Mouse (Mus musculus) heart, embryonic 15.5 days (tissue): ENCODE measurements at regions not wholly inside any gene's neighbourhood (a gene's known extent, or its start where the extent isn't known, plus 50 kb on each side); places are given as distances from the start of the nearest gene placed in this dataset.

Source experiments
- ATAC-seq: fragments of 200-750 bp; cut with Nextera tagmentation; replicated peaks from 2 replicates; pipeline ENCODE4 v1.8.0; 2017; ENCODE audit warnings: low read depth, moderate TSS enrichment; ENCODE audit not compliant: insufficient number of reproducible peaks, insufficient read depth, low FRiP score
- H3K27ac ChIP-seq: fragments of 300-500 bp; sonication (generic); 2 replicates; pipeline ENCODE4 v1.5.1; 2015; ENCODE audit warnings: mild to moderate bottlenecking, inconsistent platforms
- H3K27me3 ChIP-seq: fragments of 300-500 bp; sonication (generic); 2 replicates; pipeline ENCODE4 v1.6.1; 2015; ENCODE audit warnings: inconsistent platforms
- H3K36me3 ChIP-seq: fragments of 300-500 bp; sonication (generic); 2 replicates; pipeline ENCODE4 v1.6.1; 2015; ENCODE audit warnings: mild to moderate bottlenecking, inconsistent platforms
- H3K4me1 ChIP-seq: fragments of 300-500 bp; sonication (generic); replicated peaks from 2 replicates; pipeline ENCODE4 v1.6.1; 2015; ENCODE audit warnings: inconsistent platforms
- H3K4me2 ChIP-seq: fragments of 300-500 bp; sonication (generic); 2 replicates; pipeline ENCODE4 v1.6.1; 2015; ENCODE audit warnings: inconsistent platforms, mild to moderate bottlenecking, moderate library complexity
- H3K4me3 ChIP-seq: fragments of 300-500 bp; sonication (generic); 2 replicates; pipeline ENCODE4 v1.5.1; 2015; ENCODE audit warnings: mild to moderate bottlenecking, inconsistent platforms
- H3K9ac ChIP-seq: fragments of 300-500 bp; sonication (generic); 2 replicates; pipeline ENCODE4 v1.6.1; 2015; ENCODE audit warnings: mild to moderate bottlenecking, inconsistent platforms
- H3K9me3 ChIP-seq: fragments of 300-500 bp; sonication (generic); replicated peaks from 2 replicates; pipeline ENCODE4 v1.6.1; 2016; ENCODE audit warnings: inconsistent platforms
- WGBS: fragments of 180-500 bp; shearing (Covaris S2); methylation state at CpG from one replicate; pipeline ENCODE4 v1.1.7; 2015; ENCODE audit warnings: mixed read lengths; 5-methylcytosine and 5-hydroxymethylcytosine counted together

DNA sequence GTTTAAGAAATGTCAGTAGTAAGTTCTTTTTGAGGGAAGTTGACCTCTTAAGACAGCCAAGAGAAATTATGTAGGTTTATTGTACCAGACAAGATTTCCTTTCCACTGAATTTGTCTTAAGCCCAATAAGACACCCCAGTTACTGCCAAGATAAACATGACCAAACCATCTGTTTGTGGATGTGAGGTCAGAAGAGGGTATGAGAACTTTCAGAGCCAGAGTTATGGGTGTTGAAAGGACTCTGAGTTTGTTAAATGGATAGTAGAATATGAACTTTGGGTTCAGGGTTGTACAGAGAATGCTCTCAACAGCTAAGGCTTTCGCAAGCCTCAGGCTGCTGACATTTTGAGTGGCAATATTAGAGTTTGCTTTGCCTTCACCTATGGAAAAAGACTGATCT, 287.7 kb upstream of the Rarb start:
- Histone ChIP-seq H3K4me2 (no peak overlapping the region), H3K4me3 (no peak overlapping the region), H3K27ac (no peak overlapping the region), H3K9ac (no peak overlapping the region), H3K36me3 (no peaks in the 10 kb centered on the region), H3K4me1 (no peaks in the 10 kb centered on the region), H3K27me3 (no peaks in the 10 kb centered on the region), H3K9me3 (no peaks in the 10 kb centered on the region)
- 73% methylated on average over 1 of the region's 1 CpGs for WGBS
- no peak for ATAC-seq

DNA sequence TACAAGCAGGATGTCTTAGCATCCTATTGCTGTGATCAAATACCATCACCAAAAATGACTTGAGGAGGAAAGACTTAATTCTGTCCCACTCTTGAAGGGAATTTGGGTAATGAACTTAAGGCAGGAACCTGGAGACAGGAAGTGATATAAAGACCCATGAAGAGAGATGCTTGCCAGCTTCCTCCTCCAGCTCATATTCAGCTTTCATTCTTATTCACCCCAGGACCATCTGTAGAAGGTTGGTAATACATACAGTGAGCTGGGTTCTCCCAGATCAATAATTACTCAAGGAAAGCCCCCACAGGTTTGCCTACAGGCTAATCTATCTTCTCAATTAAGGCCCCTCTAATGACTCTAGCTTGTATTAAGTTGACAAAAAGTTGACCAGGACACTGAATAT, 283.5 kb upstream of the Rarb start:
- Histone ChIP-seq H3K36me3 (no peaks in the 10 kb centered on the region), H3K4me1 (no peaks in the 10 kb centered on the region), H3K9ac (no peak overlapping the region), H3K4me3 (no peak overlapping the region), H3K27ac (no peak overlapping the region), H3K27me3 (no peaks in the 10 kb centered on the region), H3K4me2 (no peak overlapping the region), H3K9me3 (no peaks in the 10 kb centered on the region)
- no peak for ATAC-seq

DNA sequence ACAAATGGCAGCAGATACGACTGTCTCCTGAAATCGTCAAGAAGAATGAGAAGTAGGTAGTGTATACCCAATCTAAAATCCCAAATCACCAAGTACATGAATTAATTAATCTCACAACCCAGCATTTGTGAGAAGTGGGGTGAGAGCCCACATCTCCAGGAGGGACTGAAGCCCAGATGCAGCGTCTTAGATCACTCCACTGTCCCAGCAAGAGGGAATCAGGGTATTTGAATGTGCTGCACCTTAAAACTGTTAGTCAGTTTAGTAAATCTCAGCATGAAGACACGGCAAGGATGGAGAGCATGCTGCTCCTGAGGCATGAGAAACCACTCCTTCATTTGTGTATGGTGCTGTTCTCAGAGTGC, 271.6 kb upstream of the Rarb start:
- Histone ChIP-seq H3K4me1 (peaks cover 3% of the 10 kb centered on the region; the same call in 1 of the 2 replicates), H3K36me3 (no peaks in the 10 kb centered on the region), H3K4me3 (no peak overlapping the region), H3K27ac (no peak overlapping the region), H3K9ac (no peak overlapping the region), H3K9me3 (no peaks in the 10 kb centered on the region), H3K27me3 (no peaks in the 10 kb centered on the region), H3K4me2 (no peak overlapping the region)
- WGBS: 44% methylated on average over 4 of the region's 4 CpGs
- ATAC-seq: no peak

DNA sequence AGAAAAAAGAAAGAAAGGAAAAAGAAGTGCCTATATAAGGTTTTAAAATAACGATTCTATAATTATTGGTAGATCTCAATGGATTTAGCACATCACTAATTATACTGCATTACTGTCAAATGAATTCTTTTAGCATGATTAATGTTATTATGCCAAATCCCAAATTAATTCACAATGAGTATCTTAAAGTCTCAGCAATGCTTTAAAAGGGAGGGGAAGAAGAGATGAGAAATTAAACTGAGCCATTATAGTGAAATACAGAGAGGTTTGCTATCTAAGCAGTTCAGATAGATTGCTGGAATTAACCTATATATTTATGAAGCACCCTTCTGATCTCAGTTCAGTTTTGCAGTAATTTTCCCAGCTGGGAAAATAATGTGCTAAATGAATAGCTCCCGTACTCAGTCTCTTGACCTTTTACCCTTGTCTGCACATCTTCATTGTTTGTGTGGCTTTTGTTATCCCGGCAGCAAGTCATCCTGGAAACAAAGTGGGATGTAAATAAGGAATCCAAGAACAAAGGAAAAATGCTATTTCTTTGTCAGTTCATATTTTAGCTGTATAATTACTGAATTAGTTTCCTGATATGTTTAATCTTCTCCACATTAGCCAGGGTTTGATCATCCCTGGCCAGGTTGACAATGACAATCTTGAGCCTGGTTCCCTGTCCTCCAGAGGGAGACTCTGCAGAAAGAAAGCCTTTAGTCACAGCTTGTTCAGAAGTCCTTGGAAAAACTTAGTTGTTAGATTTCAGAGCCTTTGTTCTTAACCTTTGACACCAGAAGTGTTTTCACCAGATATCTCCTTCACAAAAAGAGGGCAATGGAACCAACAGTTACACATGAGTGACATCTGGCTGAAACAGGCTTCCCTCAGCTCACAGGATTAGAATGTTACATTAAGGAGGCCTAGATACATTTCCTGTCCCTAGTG, 270.9 kb upstream of the Rarb start:
- H3K27ac ChIP-seq: no peak overlapping the region
- no peaks in the 10 kb centered on the region for H3K36me3 ChIP-seq
- no peak overlapping the region for H3K4me2 ChIP-seq
- no peaks in the 10 kb centered on the region for H3K9me3 ChIP-seq
- WGBS: 53% methylated on average over 3 of the region's 3 CpGs
- H3K27me3 ChIP-seq: no peaks in the 10 kb centered on the region
- peaks cover 3% of the 10 kb centered on the region; the same call in 1 of the 2 replicates for H3K4me1 ChIP-seq
- no peak overlapping the region for H3K4me3 ChIP-seq
- no peak for ATAC-seq
- no peak overlapping the region for H3K9ac ChIP-seq

DNA sequence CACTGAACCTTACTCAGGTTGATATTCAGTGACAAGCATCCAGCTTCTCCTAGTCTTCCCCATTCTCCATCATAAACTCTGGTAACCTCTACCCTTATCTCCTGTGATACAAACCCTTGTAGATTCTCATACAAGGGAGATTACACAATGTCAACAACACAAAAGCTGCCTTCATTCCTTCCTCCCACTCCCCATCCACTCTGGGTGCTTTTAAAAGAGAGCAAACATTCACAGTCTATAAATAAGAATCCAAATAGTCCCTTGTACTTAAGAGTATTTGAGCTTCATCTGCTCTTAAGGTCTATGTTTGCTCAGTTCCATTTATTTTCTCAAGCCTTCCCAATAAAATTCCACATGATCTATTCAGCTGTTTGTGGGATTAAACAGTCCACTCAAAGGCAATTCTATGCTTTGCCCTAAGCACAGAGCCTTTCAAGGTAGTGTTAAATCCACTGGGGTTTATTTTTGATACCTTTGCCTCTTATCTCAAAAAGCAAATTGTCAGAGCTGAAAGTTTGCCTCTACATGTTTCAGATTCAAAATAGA, 270.2 kb upstream of the Rarb start:
- ATAC-seq: no peak
- no peaks in the 10 kb centered on the region for H3K27me3 ChIP-seq

DNA sequence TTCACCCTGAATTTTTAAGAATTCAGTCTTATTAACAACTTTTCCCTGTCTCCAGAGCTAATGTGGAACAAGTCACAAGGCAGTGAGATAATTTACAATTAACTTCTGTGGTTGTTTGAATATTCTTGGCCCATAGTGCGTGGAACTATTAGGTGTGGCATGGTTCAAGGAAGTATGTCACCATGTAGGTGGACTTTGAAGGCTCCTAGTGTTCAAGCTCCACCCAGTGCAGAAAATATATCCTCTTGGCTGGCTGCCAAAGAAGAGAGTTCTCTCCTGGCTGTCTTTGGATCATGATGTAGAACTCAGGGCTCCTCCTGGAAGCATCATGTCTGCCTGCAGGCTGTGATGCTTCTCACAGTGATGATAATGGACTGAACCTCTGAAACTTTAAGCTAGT, 268.9 kb upstream of the Rarb start:
- Histone ChIP-seq H3K27ac (no peak overlapping the region), H3K27me3 (no peaks in the 10 kb centered on the region), H3K36me3 (no peaks in the 10 kb centered on the region), H3K9ac (no peak overlapping the region), H3K9me3 (no peaks in the 10 kb centered on the region), H3K4me1 (peaks cover 3% of the 10 kb centered on the region; the same call in 1 of the 2 replicates), H3K4me3 (no peak overlapping the region), H3K4me2 (no peak overlapping the region)
- ATAC-seq: no peak
- 77% methylated on average over 1 of the region's 1 CpGs for WGBS

More for the DNA sequence above, 270.2 kb upstream of the Rarb start:
- Histone ChIP-seq H3K9me3 (no peaks in the 10 kb centered on the region), H3K4me1 (peaks cover 3% of the 10 kb centered on the region; the same call in 1 of the 2 replicates), H3K36me3 (no peaks in the 10 kb centered on the region), H3K9ac (no peak overlapping the region), H3K27ac (no peak overlapping the region), H3K4me2 (no peak overlapping the region), H3K4me3 (no peak overlapping the region)

DNA sequence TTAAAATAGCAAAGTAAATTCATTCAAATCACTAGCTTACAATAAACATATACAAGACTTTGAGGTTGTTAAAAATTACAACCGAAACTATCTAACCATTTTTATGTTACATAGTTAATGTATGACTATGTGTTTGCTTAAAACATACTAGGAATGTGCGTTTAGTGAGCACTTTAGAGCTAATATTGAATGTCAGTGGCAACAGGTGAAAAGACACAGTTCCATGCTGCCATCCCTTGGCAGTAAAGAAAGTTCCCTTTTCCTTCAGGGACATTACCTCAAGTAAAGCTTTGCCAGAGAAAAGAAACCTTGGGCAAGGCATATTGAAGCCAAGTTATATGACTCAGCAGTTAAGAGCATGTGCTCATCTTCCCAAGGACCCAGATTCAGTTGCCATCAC, 265.0 kb upstream of the Rarb start:
- H3K27me3 ChIP-seq: no peaks in the 10 kb centered on the region
- H3K4me3 ChIP-seq: no peak overlapping the region
- 65% methylated on average over 2 of the region's 2 CpGs for WGBS
- H3K9me3 ChIP-seq: no peaks in the 10 kb centered on the region
- no peak overlapping the region for H3K9ac ChIP-seq
- H3K36me3 ChIP-seq: no peaks in the 10 kb centered on the region
- no peak for ATAC-seq
- no peak overlapping the region for H3K27ac ChIP-seq
- no peak overlapping the region for H3K4me2 ChIP-seq
- no peaks in the 10 kb centered on the region for H3K4me1 ChIP-seq

DNA sequence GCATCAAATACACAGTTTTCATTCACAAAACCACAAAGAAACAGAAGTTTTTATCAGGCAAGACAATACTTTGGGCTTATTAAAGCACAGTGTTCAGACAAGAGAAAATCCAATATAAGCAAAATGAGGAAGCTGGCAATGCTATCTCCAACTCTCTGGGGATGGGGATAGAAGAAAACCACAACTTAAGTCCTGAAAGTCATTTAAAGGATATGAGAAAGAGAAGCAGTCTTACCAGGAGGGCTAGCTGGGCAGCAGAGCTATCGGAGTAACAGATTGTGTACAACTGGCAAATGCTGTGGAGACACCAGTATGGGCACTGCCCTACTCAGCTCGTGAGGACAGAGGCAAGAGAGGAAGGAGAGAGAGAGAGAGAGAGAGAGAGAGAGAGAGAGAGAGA, 262.9 kb upstream of the Rarb start:
- Histone ChIP-seq H3K27ac (no peak overlapping the region), H3K4me1 (no peaks in the 10 kb centered on the region), H3K4me3 (no peak overlapping the region), H3K9me3 (no peaks in the 10 kb centered on the region), H3K36me3 (no peaks in the 10 kb centered on the region), H3K27me3 (no peaks in the 10 kb centered on the region), H3K9ac (no peak overlapping the region), H3K4me2 (no peak overlapping the region)
- 53% methylated on average over 2 of the region's 2 CpGs for WGBS
- no peak for ATAC-seq

DNA sequence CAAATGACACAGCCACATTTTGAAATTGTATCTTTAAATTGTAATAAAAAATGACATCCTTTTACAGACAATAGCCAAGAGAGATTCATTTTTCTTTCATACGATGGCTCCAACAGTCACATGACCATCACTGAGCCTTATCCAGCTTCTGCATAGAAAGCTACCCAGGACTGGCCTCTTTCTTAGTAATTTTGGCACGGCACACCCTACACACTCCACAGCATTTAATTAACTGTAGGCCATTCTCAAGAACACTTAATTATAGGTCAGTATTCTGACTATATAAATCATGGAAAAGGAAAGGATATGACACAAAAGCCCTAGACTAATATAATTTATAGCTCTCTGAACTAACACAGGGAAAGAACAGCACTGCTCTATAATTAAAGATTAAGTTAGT, 260.6 kb upstream of the Rarb start:
- WGBS: 67% methylated on average over 2 of the region's 2 CpGs
- Histone ChIP-seq H3K4me2 (no peak overlapping the region), H3K9ac (no peak overlapping the region), H3K4me1 (no peaks in the 10 kb centered on the region), H3K36me3 (no peaks in the 10 kb centered on the region), H3K9me3 (no peaks in the 10 kb centered on the region), H3K4me3 (no peak overlapping the region), H3K27ac (no peak overlapping the region), H3K27me3 (no peaks in the 10 kb centered on the region)
- no peak for ATAC-seq

DNA sequence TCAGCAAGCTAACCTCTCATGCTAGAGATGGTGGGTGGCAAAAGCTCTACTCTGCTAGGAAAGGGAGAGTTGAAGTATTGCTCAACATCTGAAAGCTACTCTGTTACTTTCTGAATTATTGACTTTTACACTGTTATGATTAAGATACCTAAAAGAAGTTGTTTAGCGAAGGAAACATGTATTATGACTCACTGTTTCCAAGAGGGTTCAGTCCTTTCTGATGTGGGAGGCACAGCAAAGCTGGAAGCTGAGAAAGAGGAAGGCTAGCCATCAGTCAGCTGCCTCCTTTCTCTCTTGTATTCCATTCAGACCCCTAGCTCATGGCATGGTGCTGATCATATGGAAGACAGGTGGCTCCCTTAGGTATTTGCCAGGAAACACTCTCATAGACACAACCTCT, 242.4 kb upstream of the Rarb start:
- ATAC-seq: no peak

DNA sequence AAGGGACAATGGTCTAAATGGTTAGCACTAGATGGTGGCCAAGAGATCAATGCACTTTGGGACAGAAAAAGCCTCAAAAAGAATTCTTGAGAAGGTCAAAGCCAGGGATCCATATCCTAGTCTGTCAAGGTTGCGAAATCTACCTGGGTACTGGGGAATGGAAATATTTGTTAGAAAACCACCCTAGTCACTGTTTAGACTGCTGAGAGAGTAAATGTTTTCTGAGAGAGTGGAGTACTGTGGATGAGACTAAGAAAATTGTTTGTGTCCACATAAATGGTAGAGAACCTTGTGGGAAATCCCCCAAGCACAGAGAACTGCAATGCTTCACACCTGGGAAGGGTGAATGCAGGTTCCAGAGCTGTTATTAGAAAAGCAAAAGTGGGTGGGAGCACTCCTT, 239.5 kb upstream of the Rarb start:
- H3K4me1 ChIP-seq: no peaks in the 10 kb centered on the region
- ATAC-seq: no peak
- H3K4me2 ChIP-seq: no peak overlapping the region
- H3K9me3 ChIP-seq: no peaks in the 10 kb centered on the region
- H3K27me3 ChIP-seq: no peaks in the 10 kb centered on the region
- 89% methylated on average over 1 of the region's 1 CpGs for WGBS
- no peak overlapping the region for H3K4me3 ChIP-seq
- no peak overlapping the region for H3K27ac ChIP-seq
- H3K9ac ChIP-seq: no peak overlapping the region
- H3K36me3 ChIP-seq: no peaks in the 10 kb centered on the region

More for the DNA sequence above, 242.4 kb upstream of the Rarb start:
- no peak overlapping the region for H3K27ac ChIP-seq
- no peaks in the 10 kb centered on the region for H3K9me3 ChIP-seq
- H3K4me3 ChIP-seq: no peak overlapping the region
- no peak overlapping the region for H3K4me2 ChIP-seq
- H3K9ac ChIP-seq: no peak overlapping the region
- no peaks in the 10 kb centered on the region for H3K27me3 ChIP-seq
- no peaks in the 10 kb centered on the region for H3K4me1 ChIP-seq
- no peaks in the 10 kb centered on the region for H3K36me3 ChIP-seq
- 61% methylated on average over 1 of the region's 1 CpGs for WGBS

DNA sequence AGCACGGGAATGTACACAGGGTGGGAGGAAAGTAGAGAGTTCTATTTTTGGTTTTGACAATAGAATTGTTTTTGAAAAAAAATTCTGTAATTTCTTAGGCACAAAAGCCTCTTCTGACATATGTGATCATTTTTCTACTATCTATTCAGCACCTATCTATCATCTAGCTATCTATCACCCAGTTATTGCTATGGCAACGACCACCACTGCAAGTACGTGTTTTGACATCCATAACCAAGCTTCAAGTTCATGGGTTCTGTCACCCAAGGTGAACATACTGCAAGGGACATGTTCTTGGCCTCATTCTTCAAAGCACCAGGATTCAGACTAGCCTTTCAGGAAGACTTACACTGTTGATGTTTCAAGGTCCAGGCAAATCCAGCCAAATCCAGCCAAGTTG, 238.4 kb upstream of the Rarb start:
- Histone ChIP-seq H3K27me3 (no peaks in the 10 kb centered on the region), H3K9me3 (no peaks in the 10 kb centered on the region), H3K27ac (no peak overlapping the region), H3K4me3 (no peak overlapping the region), H3K36me3 (no peaks in the 10 kb centered on the region), H3K4me2 (no peak overlapping the region), H3K4me1 (no peaks in the 10 kb centered on the region), H3K9ac (no peak overlapping the region)
- 84% methylated on average over 3 of the region's 3 CpGs for WGBS
- no peak for ATAC-seq
